Mouse (Mus musculus) right cerebral cortex, postnatal 14 days (tissue): ENCODE data around the gene Rac3.
"Not testable (repeated sequence)": the region's sequence is repeated elsewhere in the genome, so short reads cannot be mapped to it uniquely, and the experiment has no call there.

Source experiments
- DNase-seq: peaks from one replicate; pipeline ENCODE4 v3.0.0; 2022

Gene Rac3

GRCm38 (mm10) chr11:120730331-120730870 lies 9.1 kb downstream of the Rac3 start:
- DNase-seq = no peak

GRCm38 (mm10) chr11:120731395-120731794 lies 10.1 kb downstream of the Rac3 start:
- DNase-seq = no peak

GRCm38 (mm10) chr11:120731858-120732680 lies 10.8 kb downstream of the Rac3 start, which contains the start of gene Cbr2:
Gene Cbr2, minus strand, starts transcription at chr11:120732114.
- DNase-seq = no peak

GRCm38 (mm10) chr11:120733521-120733920 lies 12.3 kb downstream of the Rac3 start:
- DNase-seq = no peak

- DNase-seq = no peak
Observed at GRCm38 (mm10) chr11:120736424-120736823, 15.2 kb downstream of the Rac3 start.

- DNase-seq = no peak
Observed at GRCm38 (mm10) chr11:120740981-120741380, 19.7 kb downstream of the Rac3 start.

- DNase-seq = no peak
Observed at GRCm38 (mm10) chr11:120744121-120744701, 22.9 kb downstream of the Rac3 start.

GRCm38 (mm10) chr11:120747974-120748373 lies 26.7 kb downstream of the Rac3 start:
- no peak for DNase-seq

GRCm38 (mm10) chr11:120749430-120749829 lies 28.2 kb downstream of the Rac3 start:
- no peak for DNase-seq

- DNase-seq = no peak
Observed at GRCm38 (mm10) chr11:120751606-120752005, 30.3 kb downstream of the Rac3 start.

GRCm38 (mm10) chr11:120760236-120760635 lies 39.0 kb downstream of the Rac3 start:
- no peak for DNase-seq

GRCm38 (mm10) chr11:120761811-120762671 lies 40.8 kb downstream of the Rac3 start:
- no peak for DNase-seq

- not testable (repeated sequence) for DNase-seq
Observed at GRCm38 (mm10) chr11:120762672-120763041, 41.4 kb downstream of the Rac3 start, which contains the start of gene Hmga1b. Gene Hmga1b, plus strand, starts transcription at chr11:120762794.

- DNase-seq = not testable (repeated sequence)
Observed at GRCm38 (mm10) chr11:120763121-120763999, 42.1 kb downstream of the Rac3 start.

GRCm38 (mm10) chr11:120767023-120767422 lies 45.8 kb downstream of the Rac3 start:
- DNase-seq = not testable (repeated sequence)

GRCm38 (mm10) chr11:120768206-120768605 lies 46.9 kb downstream of the Rac3 start:
- no peak for DNase-seq

GRCm38 (mm10) chr11:120772749-120773148 lies 51.5 kb downstream of the Rac3 start:
- no peak for DNase-seq
